Mouse (Mus musculus) monocyte, adult 2 months (primary cell): ENCODE measurements at regions not wholly inside any gene's neighbourhood (a gene's known extent, or its start where the extent isn't known, plus 50 kb on each side); places are given as distances from the start of the nearest gene placed in this dataset.

ENCODE experiments used
- DNase-seq, 2 experiments: peaks; one replicate each; pipeline ENCODE4 v3.0.0; 2022; ENCODE audit warnings: low spot score in 2 of 2, low read depth in 1 of 2

- DNase-seq = no peak
Observed at GRCm38 (mm10) chr4:142785386-142785785, 427.4 kb downstream of the Prdm2 start.

GRCm38 (mm10) chr4:142776711-142777411, 435.9 kb downstream of the Prdm2 start:
- no peak for DNase-seq

- no peak for DNase-seq
Observed at GRCm38 (mm10) chr4:142775023-142775422, 437.8 kb downstream of the Prdm2 start.

GRCm38 (mm10) chr4:142773651-142774151, 439.1 kb downstream of the Prdm2 start:
- no peak for DNase-seq

- DNase-seq = no peak
Observed at GRCm38 (mm10) chr4:142772751-142773455, 439.9 kb downstream of the Prdm2 start.

- no peak for DNase-seq
Observed at GRCm38 (mm10) chr4:142771520-142772150, 441.2 kb downstream of the Prdm2 start.

GRCm38 (mm10) chr4:142770177-142770576, 442.6 kb downstream of the Prdm2 start:
- no peak for DNase-seq

GRCm38 (mm10) chr4:142767665-142768064, 445.1 kb downstream of the Prdm2 start:
- DNase-seq = no peak

- no peak for DNase-seq
Observed at GRCm38 (mm10) chr4:142761577-142761976, 451.2 kb downstream of the Prdm2 start.

- no peak for DNase-seq
Observed at GRCm38 (mm10) chr4:142758102-142758501, 454.7 kb downstream of the Prdm2 start.

- DNase-seq = no peak
Observed at GRCm38 (mm10) chr4:142756332-142756731, 456.5 kb downstream of the Prdm2 start.

GRCm38 (mm10) chr4:142749918-142750317, 462.9 kb downstream of the Prdm2 start:
- no peak for DNase-seq

GRCm38 (mm10) chr4:142723554-142723907, 484.3 kb upstream of the Kazn start:
- DNase-seq = no peak

- DNase-seq = no peak
Observed at GRCm38 (mm10) chr4:142722845-142723553, 483.8 kb upstream of the Kazn start.

- no peak for DNase-seq
Observed at GRCm38 (mm10) chr4:142701606-142702005, 462.4 kb upstream of the Kazn start.

GRCm38 (mm10) chr4:142694926-142695325, 455.7 kb upstream of the Kazn start:
- DNase-seq = no peak

GRCm38 (mm10) chr4:142688241-142688640, 449.0 kb upstream of the Kazn start:
- DNase-seq = no peak

GRCm38 (mm10) chr4:142677426-142677825, 438.2 kb upstream of the Kazn start:
- no peak for DNase-seq

- DNase-seq = no peak
Observed at GRCm38 (mm10) chr4:142674641-142675465, 435.7 kb upstream of the Kazn start.

GRCm38 (mm10) chr4:142671872-142672458, 432.8 kb upstream of the Kazn start:
- DNase-seq = no peak
